Mouse (Mus musculus) adrenal gland, postnatal 25 days (tissue): Measurements from ENCODE around the gene Rab5a. TPM values are rescaled to one million over a fixed set of nuclear protein-coding genes. Genes with fewer than 3 reads are reported as not detected.

Experiments used
- DNase-seq: peaks from one replicate; pipeline ENCODE4 v3.0.0; 2021; ENCODE audit warnings: mixed read lengths
- total RNA-seq: library from RNA; stranded (reverse); gene quantifications from 2 replicates; pipeline ENCODE4 v1.2.3, GENCODE M21; 2021

Gene Rab5a
- total RNA-seq, 1 experiment from 2014 or later, result 109 TPM

DNA sequence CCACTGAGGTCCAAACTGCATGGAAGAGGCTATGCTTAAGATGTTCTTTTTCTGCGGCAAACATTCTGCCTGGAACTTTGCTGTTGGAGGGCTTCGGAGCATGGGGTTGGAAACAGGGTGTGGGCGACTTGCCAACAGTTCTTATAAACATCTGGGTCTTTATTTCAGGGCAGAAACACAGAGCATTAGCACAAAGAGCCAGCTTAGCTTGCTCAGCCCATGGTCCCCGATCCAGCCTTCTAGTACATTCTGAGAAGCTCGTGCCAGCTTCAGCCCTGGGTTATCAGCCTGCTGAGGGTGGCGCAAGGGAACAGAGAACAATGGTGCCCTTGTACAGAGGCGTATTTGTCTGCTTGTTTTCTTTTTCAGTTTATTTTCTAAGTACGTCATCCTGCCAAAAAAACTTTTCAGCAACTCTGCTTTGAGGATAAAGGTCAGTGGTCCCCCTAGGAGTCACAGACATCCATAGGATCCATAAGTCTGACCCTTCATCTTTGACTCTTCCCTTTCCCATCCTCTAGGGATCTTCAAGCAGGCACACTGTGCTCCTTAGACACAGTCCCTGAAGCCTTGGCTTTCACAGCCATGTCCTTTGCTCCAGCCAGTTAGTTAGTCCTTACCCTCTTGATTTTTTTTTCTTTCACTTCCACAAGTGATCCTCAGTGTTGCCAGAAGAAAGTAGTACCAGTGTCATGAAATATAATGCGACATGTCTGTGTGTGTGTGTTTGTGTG, 64.7 kb downstream of the Rab5a start:
- DNase-seq, result peak; percentile 34

DNA sequence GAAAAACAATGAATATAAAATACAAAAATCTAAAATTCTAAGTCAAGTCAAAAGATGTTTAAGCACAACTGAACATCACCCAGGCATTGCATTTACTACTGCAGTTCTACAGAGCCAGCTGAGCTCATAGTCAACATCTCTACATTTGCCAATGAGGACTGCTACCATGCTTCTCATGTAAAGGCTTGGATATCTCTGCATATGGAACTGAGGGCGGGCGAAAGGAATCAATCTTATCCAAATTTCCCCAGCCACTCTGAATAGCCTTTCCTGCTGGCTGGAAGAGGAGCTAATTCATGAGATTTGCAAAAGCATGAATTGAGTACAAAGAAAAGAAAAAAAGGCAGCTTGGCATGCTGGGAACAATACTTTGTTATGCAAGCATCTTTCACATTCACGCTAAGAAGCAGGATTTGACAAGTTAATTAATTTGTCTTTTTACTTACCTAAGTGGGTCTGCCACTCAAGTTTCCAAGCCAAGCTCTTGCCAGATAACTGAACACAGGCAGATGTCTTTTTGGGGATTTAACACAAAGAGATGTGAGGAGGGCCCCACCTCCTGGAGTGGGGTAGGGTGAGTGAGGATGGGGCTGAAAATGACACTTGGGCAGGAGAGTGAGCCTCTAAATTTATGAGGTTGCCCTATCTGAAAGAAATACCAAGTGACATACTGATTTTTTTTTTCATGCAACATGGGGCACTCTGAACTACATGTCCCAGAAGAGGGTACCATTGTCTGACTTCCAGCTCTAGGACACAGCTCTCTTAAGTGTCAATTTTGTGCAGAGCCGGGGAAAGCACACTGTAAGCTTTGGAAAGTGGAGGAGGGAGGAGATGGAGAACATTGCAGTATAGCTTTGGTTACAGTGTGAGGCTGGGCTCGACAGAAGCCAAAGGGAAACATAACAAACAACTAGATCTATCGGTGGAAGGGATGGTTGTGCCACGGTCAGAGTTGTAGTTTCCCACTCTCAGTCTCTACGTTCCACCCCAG, 72.6 kb downstream of the Rab5a start:
- no peak for DNase-seq

DNA sequence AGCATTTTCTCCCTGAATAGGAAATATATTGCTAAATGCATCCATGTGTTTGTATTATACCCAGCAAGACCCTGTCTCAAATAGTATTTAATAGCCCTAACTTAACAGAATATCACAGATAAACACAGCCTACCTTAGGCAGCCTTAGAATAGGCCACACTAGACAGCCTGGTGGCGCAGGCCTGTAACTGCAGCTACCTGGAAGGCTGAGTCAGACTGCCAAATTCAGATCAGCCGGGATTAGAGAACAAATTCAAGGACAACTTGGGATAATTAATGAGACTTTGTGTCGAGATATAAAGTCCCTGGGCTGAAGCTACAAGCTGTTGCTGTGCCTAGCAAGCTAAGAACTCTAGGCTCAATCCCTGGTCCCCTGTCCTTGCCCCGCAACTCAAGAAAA, 75.1 kb downstream of the Rab5a start:
- DNase-seq, result peak; percentile 37

DNA sequence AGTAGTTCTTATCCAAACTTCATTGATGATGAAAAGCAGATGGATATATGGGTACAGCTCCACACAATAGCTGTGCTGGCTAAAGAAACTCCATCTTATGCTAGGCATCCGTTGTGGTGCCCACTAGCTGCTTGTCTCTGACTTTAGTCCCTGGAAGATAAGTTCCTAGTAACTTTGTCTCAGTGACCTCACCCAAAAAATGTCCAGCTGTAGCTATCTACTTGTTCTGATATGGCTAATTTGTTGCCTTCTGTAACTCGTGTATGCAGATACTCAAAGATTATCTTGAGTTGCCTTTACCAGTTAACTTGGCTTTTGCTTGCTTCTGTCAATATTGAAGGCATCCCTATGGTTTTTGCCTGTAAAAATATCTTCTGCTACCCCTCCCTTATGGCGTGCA, 75.8 kb downstream of the Rab5a start:
- no peak for DNase-seq

Other genes starting within 250 kb of the Rab5a start
- gene Efhb, start 15.9 kb upstream of the Rab5a start, total RNA-seq, result 0.43 and 0.52 TPM in 2 replicates
- not detected in 2 replicates for gene Pp2d1, start 60.2 kb downstream of the Rab5a start, total RNA-seq
- gene Kat2b, start 87.6 kb downstream of the Rab5a start, total RNA-seq, result 63.7 and 97.1 TPM in 2 replicates
- 2.3 and 2.8 TPM in 2 replicates for gene Sgo1, start 210.1 kb downstream of the Rab5a start, total RNA-seq